Mouse (Mus musculus) heart, adult 18-20 months (tissue): ENCODE data around the gene Fbxw7. TPM values are rescaled to one million over a fixed set of nuclear protein-coding genes. Genes with fewer than 3 reads are reported as not detected.

ENCODE experiments used
- total RNA-seq, 2 experiments: library from RNA; stranded (reverse); gene quantifications; 2 replicates each; pipeline ENCODE4 v1.2.3; 2021

Fbxw7 gene
- total RNA-seq, 2 experiments from 2014 or later, result 38.1 to 43.0 TPM

Other genes starting within 250 kb of the Fbxw7 start
- 10 to 100 TPM; 14.7 to 15.5 TPM for gene Arfip1, start 232.6 kb upstream of the Fbxw7 start, total RNA-seq
- gene Tigd4, start 221.7 kb upstream of the Fbxw7 start, total RNA-seq, result not detected
- gene Tmem154, start 149.1 kb upstream of the Fbxw7 start, total RNA-seq, result 1 to 10 TPM; 1.7 to 1.9 TPM